Mouse (Mus musculus) hindbrain, postnatal 0 days (tissue): ENCODE data around the gene Actl11. TPM values are rescaled to one million over a fixed set of nuclear protein-coding genes. Genes with fewer than 3 reads are reported as not detected.

Experiments used
- ATAC-seq: fragments of 200-750 bp; cut with Nextera tagmentation; 2 replicates; pipeline ENCODE4 v1.8.0; 2017; ENCODE audit warnings: mild to moderate bottlenecking, moderate TSS enrichment, moderate library complexity
- DNase-seq: peaks from one replicate; pipeline ENCODE4 v3.0.0-alpha.2; 2015; ENCODE audit warnings: low spot score
- H3K27ac ChIP-seq: fragments of 300-500 bp; sonication (generic); 2 replicates; pipeline ENCODE4 v1.5.1; 2014; ENCODE audit warnings: mild to moderate bottlenecking
- H3K27me3 ChIP-seq: fragments of 300-500 bp; sonication (generic); 2 replicates; pipeline ENCODE4 v1.6.1; 2014; ENCODE audit warnings: low read length, mixed read lengths; ENCODE audit not compliant: insufficient read depth
- H3K36me3 ChIP-seq: fragments of 300-500 bp; sonication (generic); 2 replicates; pipeline ENCODE4 v1.6.1; 2014; ENCODE audit warnings: low read length, mixed read lengths; ENCODE audit not compliant: insufficient read depth
- H3K4me1 ChIP-seq: fragments of 300-500 bp; sonication (generic); 2 replicates; pipeline ENCODE4 v1.6.1; 2014; ENCODE audit warnings: antibody characterized with exemption, low read length, mixed read lengths; ENCODE audit not compliant: insufficient read depth
- H3K4me2 ChIP-seq: fragments of 300-500 bp; sonication (generic); 2 replicates; pipeline ENCODE4 v1.6.1; 2014; ENCODE audit warnings: low read depth, mild to moderate bottlenecking, low read length, moderate library complexity, mixed read lengths
- H3K4me3 ChIP-seq: fragments of 300-500 bp; sonication (generic); 2 replicates; pipeline ENCODE4 v1.5.1; 2014; ENCODE audit warnings: low read length
- H3K9ac ChIP-seq: fragments of 300-500 bp; sonication (generic); replicated peaks from 2 replicates; pipeline ENCODE4 v1.6.1; 2014; ENCODE audit warnings: mild to moderate bottlenecking, low read length, moderate library complexity, mixed read lengths
- H3K9me3 ChIP-seq: fragments of 300-500 bp; sonication (generic); 2 replicates; pipeline ENCODE4 v1.6.1; 2016; ENCODE audit warnings: low read length, mixed read lengths
- CTCF ChIP-seq: IDR thresholded peaks from 2 replicates; pipeline ENCODE4 v1.5.1; 2016; ENCODE audit warnings: antibody characterized with exemption, control low read depth, low read depth
- WGBS: fragments of 180-500 bp; shearing (Covaris S2); extraction: QIAGEN DNeasy Blood & Tissue Kit; methylation state at CpG from one replicate; pipeline ENCODE4 v1.1.7; 2014; 5-methylcytosine and 5-hydroxymethylcytosine counted together
- polyA plus RNA-seq: library from polyadenylated mRNA; unstranded; fragments of >200 nt; fragmentation: Nextera tagmentation; extraction: Ambion mirVana; gene quantifications from 2 replicates; pipeline ENCODE4 v1.2.1, GENCODE M21; 2015
- total RNA-seq: library from RNA; depleted of rRNA; stranded (reverse); fragments of >200 nt; gene quantifications from 2 replicates; pipeline ENCODE4 v1.2.3, GENCODE M21; 2014; rRNA removed

The Actl11 gene
- total and polyA plus RNA-seq, 2 experiments from 2014 or later = not detected

DNA sequence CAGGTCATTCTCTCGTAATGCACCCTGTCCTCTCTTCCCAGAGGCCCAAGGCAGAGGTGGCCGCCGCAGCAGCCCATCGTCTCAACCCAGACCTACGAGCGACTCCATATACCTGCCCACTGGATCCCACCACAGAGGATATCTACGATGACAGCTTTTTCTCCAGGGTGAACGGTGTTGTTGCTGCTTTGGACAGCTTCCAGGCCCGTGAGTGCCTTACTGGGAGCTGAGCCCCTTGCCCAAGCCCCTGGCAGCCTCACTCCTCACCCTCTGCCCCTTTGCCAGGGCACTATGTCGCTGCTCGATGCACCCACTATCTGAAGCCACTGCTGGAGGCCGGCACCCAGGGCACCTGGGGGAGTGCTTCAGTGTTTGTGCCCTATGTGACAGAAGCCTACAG lies 50.5 kb downstream of the Actl11 start:
- Histone ChIP-seq H3K9ac (no peak overlapping the region), H3K4me1 (peaks cover 10% of the 10 kb centered on the region; the same call in 1 of the 2 replicates), H3K4me3 (no peak overlapping the region), H3K9me3 (no peaks in the 10 kb centered on the region), H3K27ac (no peak overlapping the region), H3K27me3 (no peaks in the 10 kb centered on the region), H3K4me2 (no peak overlapping the region), H3K36me3 (no peaks in the 10 kb centered on the region)
- ATAC-seq = no peak
- 86% methylated on average over 12 of the region's 12 CpGs for whole genome bisulfite sequencing
- DNase-seq = no peak
- TF ChIP-seq CTCF = no peak

Other genes with a start within 250 kb of the Actl11 start
- 0.52 TPM in 1 of 2 replicates, not detected in the other for gene Gnat1, start 248.8 kb upstream of the Actl11 start, total RNA-seq
- gene Gnat1, start 248.8 kb upstream of the Actl11 start, polyA plus RNA-seq = 2.4 and 2.7 TPM in 2 replicates
- gene Sema3f, start 218.0 kb upstream of the Actl11 start, total RNA-seq = 65.4 and 81.3 TPM in 2 replicates
- gene Sema3f, start 218.0 kb upstream of the Actl11 start, polyA plus RNA-seq = 7.5 and 8.7 TPM in 2 replicates
- 85.5 and 149 TPM in 2 replicates for gene Rbm5, start 157.5 kb upstream of the Actl11 start, total RNA-seq
- gene Rbm5, start 157.5 kb upstream of the Actl11 start, polyA plus RNA-seq = 142 and 148 TPM in 2 replicates
- gene Rbm6, start 55.2 kb upstream of the Actl11 start, total RNA-seq = 58.4 and 62.3 TPM in 2 replicates
- gene Rbm6, start 55.2 kb upstream of the Actl11 start, polyA plus RNA-seq = 55.0 and 57.2 TPM in 2 replicates
- 21.9 and 28.2 TPM in 2 replicates for gene Mon1a, start 40.3 kb upstream of the Actl11 start, total RNA-seq
- gene Mon1a, start 40.3 kb upstream of the Actl11 start, polyA plus RNA-seq = 13.2 and 13.8 TPM in 2 replicates
- gene Mst1r, start 21.6 kb upstream of the Actl11 start, total RNA-seq = 0.61 and 2.7 TPM in 2 replicates
- gene Mst1r, start 21.6 kb upstream of the Actl11 start, polyA plus RNA-seq = 0.68 and 0.69 TPM in 2 replicates
- gene Camkv, start 7.2 kb downstream of the Actl11 start, total RNA-seq = 80.1 and 87.4 TPM in 2 replicates
- 59.1 and 61.5 TPM in 2 replicates for gene Camkv, start 7.2 kb downstream of the Actl11 start, polyA plus RNA-seq
- 8.4 and 23.3 TPM in 2 replicates for gene Traip, start 21.7 kb downstream of the Actl11 start, total RNA-seq
- 9.2 and 10.5 TPM in 2 replicates for gene Traip, start 21.7 kb downstream of the Actl11 start, polyA plus RNA-seq
- gene Uba7, start 47.0 kb downstream of the Actl11 start, total RNA-seq = 6.0 and 12.8 TPM in 2 replicates
- 6.2 and 7.4 TPM in 2 replicates for gene Uba7, start 47.0 kb downstream of the Actl11 start, polyA plus RNA-seq
- 0.18 and 0.78 TPM in 2 replicates for gene Gm20661, start 54.6 kb downstream of the Actl11 start, total RNA-seq
- gene Gm20661, start 54.6 kb downstream of the Actl11 start, polyA plus RNA-seq = 0.54 TPM in 1 of 2 replicates, not detected in the other
- gene Inka1, start 57.4 kb downstream of the Actl11 start, total RNA-seq = 5.5 and 7.3 TPM in 2 replicates
- 16.6 and 18.0 TPM in 2 replicates for gene Inka1, start 57.4 kb downstream of the Actl11 start, polyA plus RNA-seq
- 1.2 and 1.5 TPM in 2 replicates for gene Cdhr4, start 64.0 kb downstream of the Actl11 start, total RNA-seq
- 0.45 and 0.91 TPM in 2 replicates for gene Cdhr4, start 64.0 kb downstream of the Actl11 start, polyA plus RNA-seq
- 3.3 TPM in 1 of 2 replicates, not detected in the other for gene Gm20662, start 67.9 kb downstream of the Actl11 start, total RNA-seq
- gene Gm20662, start 67.9 kb downstream of the Actl11 start, polyA plus RNA-seq = 0.81 TPM in 1 of 2 replicates, not detected in the other
- gene Ip6k1, start 74.0 kb downstream of the Actl11 start, total RNA-seq = 257 and 258 TPM in 2 replicates
- 79.6 and 83.6 TPM in 2 replicates for gene Ip6k1, start 74.0 kb downstream of the Actl11 start, polyA plus RNA-seq
- 13.0 and 13.3 TPM in 2 replicates for gene Gmppb, start 120.8 kb downstream of the Actl11 start, total RNA-seq
- gene Gmppb, start 120.8 kb downstream of the Actl11 start, polyA plus RNA-seq = 17.1 and 18.1 TPM in 2 replicates
- 4.8 and 6.1 TPM in 2 replicates for gene Amigo3, start 124.7 kb downstream of the Actl11 start, total RNA-seq
- 1.8 and 2.1 TPM in 2 replicates for gene Amigo3, start 124.7 kb downstream of the Actl11 start, polyA plus RNA-seq
- 0.29 TPM in 1 of 2 replicates, not detected in the other for gene Mst1, start 152.0 kb downstream of the Actl11 start, total RNA-seq
- gene Mst1, start 152.0 kb downstream of the Actl11 start, polyA plus RNA-seq = not detected in 2 replicates
- 59.0 and 60.4 TPM in 2 replicates for gene Rnf123, start 154.9 kb downstream of the Actl11 start, total RNA-seq
- 41.8 and 43.8 TPM in 2 replicates for gene Rnf123, start 154.9 kb downstream of the Actl11 start, polyA plus RNA-seq
- 47.8 and 53.3 TPM in 2 replicates for gene Apeh, start 166.1 kb downstream of the Actl11 start, total RNA-seq
- gene Apeh, start 166.1 kb downstream of the Actl11 start, polyA plus RNA-seq = 39.6 and 40.4 TPM in 2 replicates